Mouse (Mus musculus) spleen, adult 2 months (tissue): Measurements from ENCODE around the gene Krt25. TPM values are rescaled to one million over a fixed set of nuclear protein-coding genes. Genes with fewer than 3 reads are reported as not detected.

Experiments used
- DNase-seq, 2 experiments: peaks; one replicate each; pipeline versions ENCODE4 v3.0.0 to v3.0.0-alpha.2; 2012 to 2021; ENCODE audit warnings: low spot score in 2 of 2, low read depth in 1 of 2
- H3K27ac ChIP-seq: fragments of 200-500 bp; 2 replicates; pipeline ENCODE4 v1.5.1; 2012; ENCODE audit warnings: low read length, inconsistent platforms; ENCODE audit not compliant: insufficient read depth
- H3K27me3 ChIP-seq: fragments of 200-500 bp; 2 replicates; pipeline ENCODE4 v1.6.1; 2012; ENCODE audit warnings: mild to moderate bottlenecking, moderate library complexity, low read length, inconsistent platforms; ENCODE audit not compliant: control insufficient read depth, insufficient read depth
- H3K36me3 ChIP-seq: fragments of 200-500 bp; 2 replicates; pipeline ENCODE4 v1.6.1; 2012; ENCODE audit warnings: mild to moderate bottlenecking, low read length, inconsistent platforms; ENCODE audit not compliant: control insufficient read depth, insufficient read depth
- H3K4me1 ChIP-seq: fragments of 200-500 bp; 2 replicates; pipeline ENCODE4 v1.6.1; 2011; ENCODE audit warnings: inconsistent platforms; ENCODE audit not compliant: control insufficient read depth, insufficient read depth, insufficient read length
- H3K4me3 ChIP-seq: fragments of 200-500 bp; 2 replicates; pipeline ENCODE4 v1.5.1; 2011; ENCODE audit warnings: mild to moderate bottlenecking, inconsistent platforms; ENCODE audit not compliant: insufficient read depth, insufficient read length; ENCODE audit errors: extremely low read depth
- CTCF ChIP-seq: fragments of 200-500 bp; IDR thresholded peaks from 2 replicates; pipeline ENCODE4 v1.5.1; 2011; ENCODE audit warnings: mild to moderate bottlenecking, inconsistent platforms; ENCODE audit not compliant: insufficient read depth, insufficient read length, insufficient replicate concordance; ENCODE audit errors: extremely low read depth
- POLR2A ChIP-seq: fragments of 200-500 bp; IDR thresholded peaks from 2 replicates; pipeline ENCODE4 v1.6.1; 2011; ENCODE audit warnings: low read depth, low read length, inconsistent platforms
- WGBS: fragments of 180-500 bp; shearing (Covaris S2); methylation state at CpG from one replicate; pipeline ENCODE4 v1.1.7; 2018; 5-methylcytosine and 5-hydroxymethylcytosine counted together
- polyA plus RNA-seq: library from polyadenylated mRNA; depleted of rRNA; stranded (reverse); fragments of >200 nt; gene quantifications from 2 replicates; pipeline ENCODE4 v1.2.3, GENCODE M21; 2012; rRNA removed

Gene Krt25
- polyA plus RNA-seq, 1 experiment, result not detected

GRCm38 (mm10) chr11:99265796-99266195 lies 57.0 kb downstream of the Krt25 start:
- no peak for DNase-seq
- Histone ChIP-seq H3K4me3 (no peak overlapping the region), H3K4me1 (no peaks in the 10 kb centered on the region), H3K27me3 (no peaks in the 10 kb centered on the region), H3K27ac (no peak overlapping the region), H3K36me3 (no peaks in the 10 kb centered on the region)
- TF ChIP-seq POLR2A (no peak), CTCF (no peak)
- WGBS, result 37% methylated on average over 9 of the region's 9 CpGs

Other genes starting within 250 kb of the Krt25 start
- gene Tns4, start 233.6 kb downstream of the Krt25 start, polyA plus RNA-seq, result 1.3 and 2.2 TPM in 2 replicates
- gene Ccr7, start 167.9 kb downstream of the Krt25 start, polyA plus RNA-seq, result 135 and 194 TPM in 2 replicates
- gene Smarce1, start 91.9 kb downstream of the Krt25 start, polyA plus RNA-seq, result 13.4 and 13.6 TPM in 2 replicates
- gene Krt222, start 78.9 kb downstream of the Krt25 start, polyA plus RNA-seq, result 0.38 and 0.70 TPM in 2 replicates
- not detected in 2 replicates for gene Krt24, start 37.7 kb downstream of the Krt25 start, polyA plus RNA-seq
- gene Krt26, start 15.0 kb upstream of the Krt25 start, polyA plus RNA-seq, result not detected in 2 replicates
- gene Krt27, start 28.2 kb upstream of the Krt25 start, polyA plus RNA-seq, result not detected in 2 replicates
- not detected in 2 replicates for gene Krt28, start 52.0 kb upstream of the Krt25 start, polyA plus RNA-seq
- gene Krt10, start 66.4 kb upstream of the Krt25 start, polyA plus RNA-seq, result 0.22 and 0.23 TPM in 2 replicates
- gene Krt12, start 99.3 kb upstream of the Krt25 start, polyA plus RNA-seq, result 0.05 TPM in 1 of 2 replicates, not detected in the other
- gene Krt20, start 115.2 kb upstream of the Krt25 start, polyA plus RNA-seq, result 0.16 TPM in 2 replicates
- 0.06 and 0.14 TPM in 2 replicates for gene Krt23, start 170.2 kb upstream of the Krt25 start, polyA plus RNA-seq
- not detected in 2 replicates for gene Krt39, start 198.4 kb upstream of the Krt25 start, polyA plus RNA-seq
- gene Krt40, start 220.2 kb upstream of the Krt25 start, polyA plus RNA-seq, result not detected in 2 replicates
- not detected in 2 replicates for gene Krtap3-3, start 227.9 kb upstream of the Krt25 start, polyA plus RNA-seq
- gene Krtap3-2, start 233.9 kb upstream of the Krt25 start, polyA plus RNA-seq, result not detected in 2 replicates
- gene Gm11939, start 236.5 kb upstream of the Krt25 start, polyA plus RNA-seq, result not detected in 2 replicates
- not detected in 2 replicates for gene Krtap3-1, start 243.7 kb upstream of the Krt25 start, polyA plus RNA-seq